Mouse (Mus musculus) hindbrain, embryonic 12.5 days (tissue): ENCODE data around the gene Ltn1. TPM values are rescaled to one million over a fixed set of nuclear protein-coding genes. Genes with fewer than 3 reads are reported as not detected.

Experiments used
- ATAC-seq: fragments of 200-750 bp; cut with Nextera tagmentation; 2 replicates; pipeline ENCODE4 v1.8.0; 2017; ENCODE audit warnings: moderate TSS enrichment; ENCODE audit not compliant: low FRiP score
- H3K27ac ChIP-seq: fragments of 300-500 bp; sonication (generic); 2 replicates; pipeline ENCODE4 v1.5.1; 2016; ENCODE audit warnings: mild to moderate bottlenecking
- H3K27me3 ChIP-seq: fragments of 300-500 bp; sonication (generic); 2 replicates; pipeline ENCODE4 v1.6.1; 2016; ENCODE audit warnings: mild to moderate bottlenecking
- H3K36me3 ChIP-seq: fragments of 300-500 bp; sonication (generic); 2 replicates; pipeline ENCODE4 v1.6.1; 2016; ENCODE audit warnings: mild to moderate bottlenecking
- H3K4me1 ChIP-seq: fragments of 300-500 bp; sonication (generic); 2 replicates; pipeline ENCODE4 v1.6.1; 2016
- H3K4me2 ChIP-seq: fragments of 300-500 bp; sonication (generic); replicated peaks from 2 replicates; pipeline ENCODE4 v1.6.1; 2016; ENCODE audit warnings: mild to moderate bottlenecking
- H3K4me3 ChIP-seq: fragments of 300-500 bp; sonication (generic); 2 replicates; pipeline ENCODE4 v1.5.1; 2016; ENCODE audit warnings: mild to moderate bottlenecking
- H3K9ac ChIP-seq: fragments of 300-500 bp; sonication (generic); 2 replicates; pipeline ENCODE4 v1.6.1; 2016; ENCODE audit warnings: mild to moderate bottlenecking, moderate library complexity
- H3K9me3 ChIP-seq: fragments of 300-500 bp; sonication (generic); replicated peaks from 2 replicates; pipeline ENCODE4 v1.6.1; 2016; ENCODE audit warnings: mild to moderate bottlenecking
- WGBS: fragments of 180-500 bp; shearing (Covaris S2); methylation state at CpG from one replicate; pipeline ENCODE4 v1.1.7; 2016; 5-methylcytosine and 5-hydroxymethylcytosine counted together
- polyA plus RNA-seq: library from polyadenylated mRNA; unstranded; fragments of >200 nt; fragmentation: Nextera tagmentation; extraction: Ambion mirVana; gene quantifications from 2 replicates; pipeline ENCODE4 v1.2.1, GENCODE M21; 2016

The Ltn1 gene
- polyA plus RNA-seq, 1 experiment from 2014 or later: 36.0 TPM

- H3K27me3 ChIP-seq: no peaks in the 10 kb centered on the region
- ATAC-seq: no peak
- H3K36me3 ChIP-seq: no peaks in the 10 kb centered on the region
- no peak overlapping the region for H3K9ac ChIP-seq
- H3K4me1 ChIP-seq: no peaks in the 10 kb centered on the region
- WGBS: 88% methylated on average over 3 of the region's 3 CpGs
- no peaks in the 10 kb centered on the region for H3K9me3 ChIP-seq
- no peak overlapping the region for H3K4me2 ChIP-seq
- H3K27ac ChIP-seq: no peak overlapping the region
- no peak overlapping the region for H3K4me3 ChIP-seq
Observed at GRCm38 (mm10) chr16:87329986-87330385, 102.4 kb downstream of the Ltn1 start.

Other genes with a start within 250 kb of the Ltn1 start
- 17.4 and 19.9 TPM in 2 replicates for gene N6amt1, start 78.4 kb downstream of the Ltn1 start, polyA plus RNA-seq
- 11.5 and 11.9 TPM in 2 replicates for gene Rwdd2b, start 8.0 kb upstream of the Ltn1 start, polyA plus RNA-seq
- 41.5 and 43.4 TPM in 2 replicates for gene Usp16, start 22.1 kb upstream of the Ltn1 start, polyA plus RNA-seq
- 462 and 475 TPM in 2 replicates for gene Cct8, start 63.3 kb upstream of the Ltn1 start, polyA plus RNA-seq
- gene Map3k7cl, start 120.7 kb upstream of the Ltn1 start, polyA plus RNA-seq: 0.13 TPM in 1 of 2 replicates, not detected in the other